Mouse (Mus musculus): ENCODE measurements at regions not wholly inside any gene's neighbourhood (a gene's known extent, or its start where the extent isn't known, plus 50 kb on each side); places are given as distances from the start of the nearest gene placed in this dataset.

DNA sequence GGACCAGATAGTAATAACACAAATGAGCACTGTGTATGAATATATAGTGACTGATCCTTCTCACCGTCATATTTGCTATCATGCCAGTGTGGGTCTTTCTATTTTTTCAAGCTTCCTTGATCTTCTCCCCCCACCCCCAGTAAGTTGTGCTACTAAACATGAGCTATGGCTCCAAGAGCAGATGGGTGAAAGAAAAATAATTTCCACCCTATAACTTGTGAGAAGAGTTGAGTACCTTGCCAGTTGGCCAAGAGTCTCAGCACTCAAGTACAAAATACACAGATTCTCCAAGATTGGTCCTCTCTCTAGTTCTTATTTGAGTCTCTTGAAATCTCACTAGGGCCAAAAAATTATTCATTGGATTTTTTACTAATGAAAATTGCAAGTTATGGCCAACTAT is 777.3 kb downstream of the Cypt12 start:
- no peaks in the 10 kb centered on the region for H3K27me3 ChIP-seq (ENCODE audit: control insufficient read depth, insufficient read depth, low read length)
- H3K9ac ChIP-seq (ENCODE audit: low read depth, low read length), result no peak overlapping the region
- DNase-seq (ENCODE audit: low spot score), result no peak
- WGBS, result 100% methylated on average over 1 of the region's 1 CpGs
- no peaks in the 10 kb centered on the region for H3K36me3 ChIP-seq (ENCODE audit: control insufficient read depth, insufficient read depth, low read length)
- no peaks in the 10 kb centered on the region for H3K4me1 ChIP-seq (replicated peaks; ENCODE audit: control insufficient read depth, insufficient read depth, low read length)
- ATAC-seq (ENCODE audit: low FRiP score), result no peak
- H3K4me3 ChIP-seq (ENCODE audit: low read depth, low read length), result no peak overlapping the region
- H3K27ac ChIP-seq (ENCODE audit: low read depth, low read length), result no peak overlapping the region
- H3K4me2 ChIP-seq (replicated peaks; ENCODE audit: low read depth, low read length), result no peak overlapping the region
- H3K9me3 ChIP-seq (ENCODE audit: control insufficient read depth, low read length), result no peaks in the 10 kb centered on the region

DNA sequence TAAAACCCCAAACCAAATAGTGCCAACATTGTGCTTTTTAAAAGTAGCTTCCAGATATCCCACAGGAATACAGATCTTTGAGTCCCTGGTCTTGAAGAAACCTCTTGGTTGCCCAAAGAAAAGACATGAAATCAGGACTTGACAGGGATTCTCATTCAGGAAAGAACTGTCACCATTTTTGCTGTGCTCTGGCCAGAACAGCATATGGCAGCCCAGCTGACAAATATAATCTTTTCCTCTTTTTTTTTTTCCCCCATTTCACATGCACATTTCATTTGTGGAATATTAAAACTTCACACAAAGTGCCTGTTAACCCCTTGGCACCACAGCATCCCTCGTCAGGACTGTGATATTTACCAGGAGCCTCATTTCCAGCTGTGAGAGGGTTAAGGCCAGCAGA is 783.0 kb downstream of the Cypt12 start:
- ATAC-seq (ENCODE audit: low FRiP score) (no peak), DNase-seq (ENCODE audit: low spot score) (no peak)
- H3K27me3 ChIP-seq (ENCODE audit: control insufficient read depth, insufficient read depth, low read length), result no peaks in the 10 kb centered on the region
- H3K4me1 ChIP-seq (replicated peaks; ENCODE audit: control insufficient read depth, insufficient read depth, low read length), result no peaks in the 10 kb centered on the region
- whole genome bisulfite sequencing, result 50% methylated on average over 1 of the region's 1 CpGs
- no peak overlapping the region for H3K9ac ChIP-seq (ENCODE audit: low read depth, low read length)
- no peak overlapping the region for H3K4me3 ChIP-seq (ENCODE audit: low read depth, low read length)
- no peak overlapping the region for H3K4me2 ChIP-seq (replicated peaks; ENCODE audit: low read depth, low read length)
- no peaks in the 10 kb centered on the region for H3K36me3 ChIP-seq (ENCODE audit: control insufficient read depth, insufficient read depth, low read length)
- H3K9me3 ChIP-seq (ENCODE audit: control insufficient read depth, low read length), result no peaks in the 10 kb centered on the region
- no peak overlapping the region for H3K27ac ChIP-seq (ENCODE audit: low read depth, low read length)

GRCm38 (mm10) chr3:18731674-18732073 is 783.5 kb downstream of the Cypt12 start:
- no peak overlapping the region for H3K27ac ChIP-seq (ENCODE audit: low read depth, low read length)
- DNase-seq (ENCODE audit: low spot score) (no peak), ATAC-seq (ENCODE audit: low FRiP score) (no peak)
- no peak overlapping the region for H3K4me2 ChIP-seq (replicated peaks; ENCODE audit: low read depth, low read length)
- WGBS, result 75% methylated on average over 2 of the region's 2 CpGs
- no peak overlapping the region for H3K4me3 ChIP-seq (ENCODE audit: low read depth, low read length)
- no peak overlapping the region for H3K9ac ChIP-seq (ENCODE audit: low read depth, low read length)
- H3K36me3 ChIP-seq (ENCODE audit: control insufficient read depth, insufficient read depth, low read length), result no peaks in the 10 kb centered on the region
- H3K4me1 ChIP-seq (replicated peaks; ENCODE audit: control insufficient read depth, insufficient read depth, low read length), result no peaks in the 10 kb centered on the region
- H3K27me3 ChIP-seq (ENCODE audit: control insufficient read depth, insufficient read depth, low read length), result no peaks in the 10 kb centered on the region
- no peaks in the 10 kb centered on the region for H3K9me3 ChIP-seq (ENCODE audit: control insufficient read depth, low read length)

DNA sequence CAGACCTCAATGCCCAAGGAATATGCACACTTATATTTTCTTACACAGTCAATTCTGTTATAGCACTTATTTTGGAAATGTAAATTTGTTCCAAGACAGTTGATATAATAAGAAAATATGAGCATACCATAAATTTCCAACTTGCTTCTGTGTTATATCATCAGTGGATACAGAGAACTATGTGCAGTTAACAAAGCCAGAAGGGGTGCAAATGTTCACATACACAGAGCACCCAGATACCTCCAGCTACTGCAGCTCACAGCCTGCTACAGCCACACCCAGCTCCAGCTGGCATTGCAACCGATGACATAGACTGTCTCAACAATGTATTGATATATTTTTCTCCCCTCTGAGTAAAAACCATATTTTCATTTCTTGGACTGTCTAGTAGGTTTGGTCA is 785.3 kb downstream of the Cypt12 start:
- H3K27ac ChIP-seq (ENCODE audit: low read depth, low read length), result no peak overlapping the region
- no peak overlapping the region for H3K4me3 ChIP-seq (ENCODE audit: low read depth, low read length)
- ATAC-seq (ENCODE audit: low FRiP score) (no peak), DNase-seq (ENCODE audit: low spot score) (no peak)
- H3K4me1 ChIP-seq (replicated peaks; ENCODE audit: control insufficient read depth, insufficient read depth, low read length), result no peaks in the 10 kb centered on the region
- WGBS, result 90% methylated on average over 1 of the region's 1 CpGs
- no peak overlapping the region for H3K9ac ChIP-seq (ENCODE audit: low read depth, low read length)
- no peak overlapping the region for H3K4me2 ChIP-seq (replicated peaks; ENCODE audit: low read depth, low read length)
- no peaks in the 10 kb centered on the region for H3K9me3 ChIP-seq (ENCODE audit: control insufficient read depth, low read length)
- H3K27me3 ChIP-seq (ENCODE audit: control insufficient read depth, insufficient read depth, low read length), result no peaks in the 10 kb centered on the region
- no peaks in the 10 kb centered on the region for H3K36me3 ChIP-seq (ENCODE audit: control insufficient read depth, insufficient read depth, low read length)

GRCm38 (mm10) chr3:18738946-18739345 is 790.7 kb downstream of the Cypt12 start:
- H3K27me3 ChIP-seq (ENCODE audit: control insufficient read depth, insufficient read depth, low read length), result no peaks in the 10 kb centered on the region
- H3K4me3 ChIP-seq (ENCODE audit: low read depth, low read length), result no peak overlapping the region
- no peaks in the 10 kb centered on the region for H3K36me3 ChIP-seq (ENCODE audit: control insufficient read depth, insufficient read depth, low read length)
- no peak overlapping the region for H3K9ac ChIP-seq (ENCODE audit: low read depth, low read length)
- ATAC-seq (ENCODE audit: low FRiP score) (no peak), DNase-seq (ENCODE audit: low spot score) (no peak)
- H3K27ac ChIP-seq (ENCODE audit: low read depth, low read length), result no peak overlapping the region
- H3K4me1 ChIP-seq (replicated peaks; ENCODE audit: control insufficient read depth, insufficient read depth, low read length), result no peaks in the 10 kb centered on the region
- H3K9me3 ChIP-seq (ENCODE audit: control insufficient read depth, low read length), result no peaks in the 10 kb centered on the region
- H3K4me2 ChIP-seq (replicated peaks; ENCODE audit: low read depth, low read length), result no peak overlapping the region

GRCm38 (mm10) chr3:18740344-18740743 is 792.1 kb downstream of the Cypt12 start:
- 89% methylated on average over 4 of the region's 4 CpGs for WGBS
- Histone ChIP-seq H3K4me2 (replicated peaks; ENCODE audit: low read depth, low read length) (no peak overlapping the region), H3K9ac (ENCODE audit: low read depth, low read length) (no peak overlapping the region), H3K27me3 (ENCODE audit: control insufficient read depth, insufficient read depth, low read length) (no peaks in the 10 kb centered on the region), H3K9me3 (ENCODE audit: control insufficient read depth, low read length) (no peaks in the 10 kb centered on the region), H3K4me1 (replicated peaks; ENCODE audit: control insufficient read depth, insufficient read depth, low read length) (no peaks in the 10 kb centered on the region), H3K4me3 (ENCODE audit: low read depth, low read length) (no peak overlapping the region), H3K27ac (ENCODE audit: low read depth, low read length) (no peak overlapping the region), H3K36me3 (ENCODE audit: control insufficient read depth, insufficient read depth, low read length) (no peaks in the 10 kb centered on the region)
- DNase-seq (ENCODE audit: low spot score), result no peak
- no peak for ATAC-seq (ENCODE audit: low FRiP score)

DNA sequence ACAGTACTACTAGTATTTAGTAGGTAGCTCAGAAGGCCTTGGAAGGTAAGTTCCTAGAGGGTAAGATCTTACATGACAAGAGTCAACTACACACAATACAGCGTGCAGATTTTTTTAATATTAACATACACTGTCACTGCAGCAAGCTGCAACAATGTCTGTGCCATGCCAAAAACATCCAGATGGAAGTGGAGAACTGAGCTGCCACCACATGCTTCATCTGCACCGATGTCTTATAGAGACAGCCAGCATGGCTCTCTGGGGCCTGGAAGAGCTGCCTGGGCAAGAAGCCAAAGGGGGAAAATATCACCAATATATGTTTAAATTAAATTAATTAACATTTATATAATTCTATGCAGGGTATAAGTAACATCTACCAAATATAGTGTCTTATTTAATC is 795.3 kb downstream of the Cypt12 start:
- 93% methylated on average over 2 of the region's 2 CpGs for WGBS

DNA sequence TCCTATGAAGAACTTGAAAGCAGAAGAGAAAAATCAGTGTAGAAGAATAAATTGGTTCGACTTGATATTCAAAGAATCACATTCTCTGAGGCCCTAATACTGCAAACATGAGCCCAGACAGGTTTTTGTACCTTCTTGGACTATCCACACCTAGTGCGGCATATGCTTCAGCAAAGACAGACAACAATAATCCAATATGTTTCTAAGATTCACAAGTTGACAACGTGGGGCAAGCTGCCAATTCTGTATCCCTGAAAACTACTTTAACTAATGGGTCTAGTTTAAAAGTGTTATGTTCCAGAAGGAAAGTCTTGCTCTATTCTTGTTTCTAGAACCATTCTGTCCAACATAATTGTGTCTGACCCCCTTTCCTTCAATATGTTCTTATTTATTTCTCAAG is 796.0 kb downstream of the Cypt12 start:
- Histone ChIP-seq H3K27ac (ENCODE audit: low read depth, low read length) (no peak overlapping the region), H3K9ac (ENCODE audit: low read depth, low read length) (no peak overlapping the region), H3K4me3 (ENCODE audit: low read depth, low read length) (no peak overlapping the region), H3K27me3 (ENCODE audit: control insufficient read depth, insufficient read depth, low read length) (no peaks in the 10 kb centered on the region), H3K36me3 (ENCODE audit: control insufficient read depth, insufficient read depth, low read length) (no peaks in the 10 kb centered on the region), H3K9me3 (ENCODE audit: control insufficient read depth, low read length) (no peaks in the 10 kb centered on the region), H3K4me1 (replicated peaks; ENCODE audit: control insufficient read depth, insufficient read depth, low read length) (no peaks in the 10 kb centered on the region), H3K4me2 (replicated peaks; ENCODE audit: low read depth, low read length) (no peak overlapping the region)
- 90% methylated on average over 3 of the region's 3 CpGs for WGBS
- no peak for ATAC-seq (ENCODE audit: low FRiP score)
- no peak for DNase-seq (ENCODE audit: low spot score)

More for the DNA sequence above, 795.3 kb downstream of the Cypt12 start:
- no peaks in the 10 kb centered on the region for H3K27me3 ChIP-seq (ENCODE audit: control insufficient read depth, insufficient read depth, low read length)
- no peaks in the 10 kb centered on the region for H3K9me3 ChIP-seq (ENCODE audit: control insufficient read depth, low read length)
- no peaks in the 10 kb centered on the region for H3K4me1 ChIP-seq (replicated peaks; ENCODE audit: control insufficient read depth, insufficient read depth, low read length)
- no peaks in the 10 kb centered on the region for H3K36me3 ChIP-seq (ENCODE audit: control insufficient read depth, insufficient read depth, low read length)
- H3K4me2 ChIP-seq (replicated peaks; ENCODE audit: low read depth, low read length), result no peak overlapping the region
- H3K27ac ChIP-seq (ENCODE audit: low read depth, low read length), result no peak overlapping the region
- H3K9ac ChIP-seq (ENCODE audit: low read depth, low read length), result no peak overlapping the region
- no peak overlapping the region for H3K4me3 ChIP-seq (ENCODE audit: low read depth, low read length)
- DNase-seq (ENCODE audit: low spot score) (no peak), ATAC-seq (ENCODE audit: low FRiP score) (no peak)

DNA sequence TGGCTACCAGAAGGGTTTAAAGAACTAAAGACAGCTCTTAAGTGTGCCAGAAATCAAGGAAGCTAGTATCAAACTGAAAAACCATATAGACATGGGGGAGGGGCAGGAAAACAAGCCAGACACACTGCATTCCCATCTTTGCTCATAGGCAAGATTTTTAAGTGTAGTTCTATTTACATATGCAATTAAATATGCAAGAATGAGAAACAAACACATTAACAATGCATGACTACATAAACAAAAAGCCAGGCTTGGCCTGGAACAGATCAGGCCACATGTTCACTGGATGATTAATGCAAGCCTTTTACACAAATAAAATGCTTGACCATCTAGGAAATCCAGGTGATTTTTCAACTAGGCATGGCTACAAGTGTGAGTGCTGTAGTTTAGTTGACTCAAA is 798.0 kb downstream of the Cypt12 start:
- H3K27me3 ChIP-seq (ENCODE audit: control insufficient read depth, insufficient read depth, low read length), result no peaks in the 10 kb centered on the region
- no peaks in the 10 kb centered on the region for H3K4me1 ChIP-seq (replicated peaks; ENCODE audit: control insufficient read depth, insufficient read depth, low read length)

More for the DNA sequence above, 798.0 kb downstream of the Cypt12 start:
- no peak overlapping the region for H3K9ac ChIP-seq (ENCODE audit: low read depth, low read length)
- H3K4me2 ChIP-seq (replicated peaks; ENCODE audit: low read depth, low read length), result no peak overlapping the region
- no peak overlapping the region for H3K4me3 ChIP-seq (ENCODE audit: low read depth, low read length)
- no peaks in the 10 kb centered on the region for H3K9me3 ChIP-seq (ENCODE audit: control insufficient read depth, low read length)
- no peak for ATAC-seq (ENCODE audit: low FRiP score)
- no peak for DNase-seq (ENCODE audit: low spot score)
- H3K27ac ChIP-seq (ENCODE audit: low read depth, low read length), result no peak overlapping the region
- H3K36me3 ChIP-seq (ENCODE audit: control insufficient read depth, insufficient read depth, low read length), result no peaks in the 10 kb centered on the region

Measured in hindbrain, embryonic 11.5 days (tissue).